Mouse (Mus musculus) liver, embryonic 14.5 days (tissue): Measurements from ENCODE around the gene Pfpl. TPM values are rescaled to one million over a fixed set of nuclear protein-coding genes. Genes with fewer than 3 reads are reported as not detected.

Experiments used
- ATAC-seq: fragments of 200-750 bp; cut with Nextera tagmentation; 2 replicates; pipeline ENCODE4 v1.8.0; 2017; ENCODE audit warnings: moderate number of reproducible peaks, mild to moderate bottlenecking, moderate library complexity; ENCODE audit not compliant: insufficient read depth
- DNase-seq, 3 experiments: peaks; one replicate each; pipeline ENCODE4 v3.0.0-alpha.2; 2012 to 2013; ENCODE audit warnings: low read depth in 3 of 3, low spot score in 3 of 3
- H3K27ac ChIP-seq: fragments of 300-500 bp; sonication (generic); 2 replicates; pipeline ENCODE4 v1.5.1; 2014; ENCODE audit warnings: moderate library complexity, mild to moderate bottlenecking, control low read depth, inconsistent platforms
- H3K27me3 ChIP-seq: fragments of 300-500 bp; sonication (generic); 2 replicates; pipeline ENCODE4 v1.6.1; 2014; ENCODE audit warnings: mild to moderate bottlenecking, low read length, moderate library complexity; ENCODE audit not compliant: control insufficient read depth, insufficient read depth
- H3K36me3 ChIP-seq: fragments of 300-500 bp; sonication (generic); replicated peaks from 2 replicates; pipeline ENCODE4 v1.6.1; 2014; ENCODE audit warnings: low read depth; ENCODE audit not compliant: control insufficient read depth, insufficient read depth
- H3K4me1 ChIP-seq, 2 experiments: fragments of 200-500 bp in 1 of 2; fragments of 300-500 bp in 1 of 2; sonication (generic) in 1 of 2; replicated peaks; 2 replicates each; pipeline ENCODE4 v1.6.1; 2012 to 2014; ENCODE audit warnings: antibody characterized with exemption in 1 of 2, inconsistent platforms in 1 of 2, low read length in 1 of 2; ENCODE audit not compliant: control insufficient read depth in 2 of 2, insufficient read depth in 2 of 2
- H3K4me2 ChIP-seq: fragments of 300-500 bp; sonication (generic); 2 replicates; pipeline ENCODE4 v1.6.1; 2014; ENCODE audit warnings: low read depth, mild to moderate bottlenecking, control low read depth, moderate library complexity
- H3K4me3 ChIP-seq, 2 experiments: fragments of 200-500 bp in 1 of 2; fragments of 300-500 bp in 1 of 2; sonication (generic) in 1 of 2; 2 replicates each; pipeline ENCODE4 v1.5.1; 2012 to 2014; ENCODE audit warnings: low read depth in 2 of 2, low read length in 2 of 2, mild to moderate bottlenecking in 2 of 2, control low read depth in 1 of 2, inconsistent platforms in 1 of 2, moderate library complexity in 1 of 2; ENCODE audit not compliant: insufficient read depth in 1 of 2
- H3K9ac ChIP-seq: fragments of 300-500 bp; sonication (generic); replicated peaks from 2 replicates; pipeline ENCODE4 v1.6.1; 2014; ENCODE audit warnings: mild to moderate bottlenecking, control low read depth, moderate library complexity
- H3K9me3 ChIP-seq: fragments of 300-500 bp; sonication (generic); 2 replicates; pipeline ENCODE4 v1.6.1; 2016; ENCODE audit warnings: low read length, mixed read lengths; ENCODE audit not compliant: control insufficient read depth
- CTCF ChIP-seq: IDR thresholded peaks from 2 replicates; pipeline ENCODE4 v1.5.1; 2016; ENCODE audit warnings: antibody characterized with exemption, low read depth, control low read depth
- EP300 ChIP-seq: IDR thresholded peaks from 2 replicates; pipeline ENCODE4 v1.6.1; 2016; ENCODE audit warnings: antibody characterized with exemption, low read depth
- WGBS: fragments of 180-500 bp; shearing (Covaris S2); extraction: QIAGEN DNeasy Blood & Tissue Kit; methylation state at CpG from one replicate; pipeline ENCODE4 v1.1.7; 2014; ENCODE audit not compliant: insufficient replicate concordance; 5-methylcytosine and 5-hydroxymethylcytosine counted together
- polyA plus RNA-seq, 2 experiments: library from polyadenylated mRNA; depleted of rRNA in 1 of 2; stranded (reverse) in 1 of 2; unstranded in 1 of 2; fragments of >200 nt; fragmentation: Nextera tagmentation in 1 of 2; extraction: Ambion mirVana in 1 of 2; gene quantifications; 2 replicates each; pipeline versions ENCODE4 v1.2.1 to v1.2.3; 2012 to 2014

Pfpl gene
- polyA plus RNA-seq, 2 experiments, result not detected

- WGBS, result 46% methylated on average over 4 of the region's 4 CpGs
Measured at GRCm38 (mm10) chr19:12435750-12436524, 8.2 kb downstream of the Pfpl start.

GRCm38 (mm10) chr19:12439581-12439980 is 11.9 kb downstream of the Pfpl start:
- WGBS, result 29% methylated on average over 1 of the region's 1 CpGs
- no peaks in the 10 kb centered on the region for H3K36me3 ChIP-seq
- no peak for ATAC-seq
- H3K4me3 ChIP-seq, result no peak overlapping the region
- no peaks in the 10 kb centered on the region for H3K9me3 ChIP-seq
- no peak overlapping the region for H3K9ac ChIP-seq
- no peak for DNase-seq
- H3K4me2 ChIP-seq, result no peak overlapping the region
- no peak overlapping the region for H3K27ac ChIP-seq
- H3K27me3 ChIP-seq, result no peaks in the 10 kb centered on the region
- TF ChIP-seq EP300, result no peak
- no peak for TF ChIP-seq CTCF
- no peaks in the 10 kb centered on the region for H3K4me1 ChIP-seq

More at GRCm38 (mm10) chr19:12435750-12436524, 8.2 kb downstream of the Pfpl start:
- no peaks in the 10 kb centered on the region for H3K4me1 ChIP-seq
- H3K9ac ChIP-seq, result no peak overlapping the region
- H3K4me2 ChIP-seq, result no peak overlapping the region
- no peak overlapping the region for H3K4me3 ChIP-seq
- H3K27ac ChIP-seq, result no peak overlapping the region
- H3K36me3 ChIP-seq, result no peaks in the 10 kb centered on the region
- TF ChIP-seq CTCF (no peak), EP300 (no peak)
- ATAC-seq (no peak), DNase-seq (no peak)
- no peaks in the 10 kb centered on the region for H3K9me3 ChIP-seq
- no peaks in the 10 kb centered on the region for H3K27me3 ChIP-seq

- Histone ChIP-seq H3K36me3 (no peaks in the 10 kb centered on the region), H3K9ac (no peak overlapping the region), H3K4me3 (no peak overlapping the region), H3K27me3 (no peaks in the 10 kb centered on the region), H3K27ac (no peak overlapping the region), H3K4me1 (no peaks in the 10 kb centered on the region), H3K9me3 (no peaks in the 10 kb centered on the region), H3K4me2 (no peak overlapping the region)
- no peak for DNase-seq
- no peak for ATAC-seq
- 32% methylated on average over 5 of the region's 5 CpGs for WGBS
- TF ChIP-seq CTCF (no peak), EP300 (no peak)
Measured at GRCm38 (mm10) chr19:12440103-12440725, 12.5 kb downstream of the Pfpl start.

- H3K4me2 ChIP-seq, result no peak overlapping the region
- ATAC-seq (no peak), DNase-seq (no peak)
- no peaks in the 10 kb centered on the region for H3K27me3 ChIP-seq
- 39% methylated on average over 4 of the region's 4 CpGs for WGBS
- H3K9me3 ChIP-seq, result no peaks in the 10 kb centered on the region
- TF ChIP-seq CTCF (no peak), EP300 (no peak)
- no peak overlapping the region for H3K9ac ChIP-seq
- H3K4me1 ChIP-seq, result no peaks in the 10 kb centered on the region
- H3K36me3 ChIP-seq, result no peaks in the 10 kb centered on the region
- no peak overlapping the region for H3K27ac ChIP-seq
- no peak overlapping the region for H3K4me3 ChIP-seq
Measured at GRCm38 (mm10) chr19:12442560-12442959, 14.9 kb downstream of the Pfpl start.

GRCm38 (mm10) chr19:12445014-12445413 is 17.3 kb downstream of the Pfpl start:
- WGBS, result 35% methylated on average over 3 of the region's 3 CpGs
- no peak for DNase-seq
- no peak overlapping the region for H3K4me3 ChIP-seq
- TF ChIP-seq CTCF (no peak), EP300 (no peak)
- no peaks in the 10 kb centered on the region for H3K4me1 ChIP-seq
- no peak for ATAC-seq
- no peak overlapping the region for H3K27ac ChIP-seq
- H3K4me2 ChIP-seq, result no peak overlapping the region
- H3K27me3 ChIP-seq, result no peaks in the 10 kb centered on the region
- H3K9me3 ChIP-seq, result no peaks in the 10 kb centered on the region
- no peak overlapping the region for H3K9ac ChIP-seq
- H3K36me3 ChIP-seq, result no peaks in the 10 kb centered on the region
